Mouse (Mus musculus): ENCODE measurements around the gene Itgae. TPM values are rescaled to one million over a fixed set of nuclear protein-coding genes. Genes with fewer than 3 reads are reported as not detected.

The Itgae gene
- total RNA-seq, 2 experiments from 2014 or later, result 0.15 to 0.20 TPM

- H3K27ac ChIP-seq, result 0 out of 2 replicates have a peak within 1 kb of the TSS, but pooled peaks have one; percentile 12
- peak; percentile 100 for TF ChIP-seq CTCF (conservative IDR thresholded peaks at IDR 0.05)
Observed at GRCm38 (mm10) chr11:73137591-73138501, 47.5 kb downstream of the Itgae start, which contains the start of gene Haspin. TSS of gene Haspin (minus strand) at chr11:73138294.

GRCm38 (mm10) chr11:73144261-73144681 lies 53.9 kb downstream of the Itgae start:
- TF ChIP-seq CTCF (conservative IDR thresholded peaks at IDR 0.05), result no peak
- no peak overlapping the region for H3K27ac ChIP-seq
- H3K4me3 ChIP-seq, result no peak overlapping the region
- DNase-seq (ENCODE audit: low spot score in 2 of 2), result no peak

More at GRCm38 (mm10) chr11:73137591-73138501, 47.5 kb downstream of the Itgae start, which contains the start of gene Haspin:
- H3K4me3 ChIP-seq, result peak within 1 kb of the TSS; percentile 65
- peak; percentile 84 to 94 for DNase-seq (ENCODE audit: low spot score in 2 of 2)

- Histone ChIP-seq H3K27ac (no peak overlapping the region), H3K4me3 (no peak overlapping the region)
- TF ChIP-seq CTCF (conservative IDR thresholded peaks at IDR 0.05), result no peak
- DNase-seq (ENCODE audit: low spot score in 2 of 2), result no peak
Observed at GRCm38 (mm10) chr11:73146026-73146974, 55.9 kb downstream of the Itgae start.

- no peak overlapping the region for H3K27ac ChIP-seq
- H3K4me3 ChIP-seq, result no peak overlapping the region
- no peak for TF ChIP-seq CTCF (conservative IDR thresholded peaks at IDR 0.05)
- DNase-seq (ENCODE audit: low spot score in 2 of 2), result no peak
Observed at GRCm38 (mm10) chr11:73146975-73147365, 56.6 kb downstream of the Itgae start.

- no peak for TF ChIP-seq CTCF (conservative IDR thresholded peaks at IDR 0.05)
- no peak for DNase-seq (ENCODE audit: low spot score in 2 of 2)
- Histone ChIP-seq H3K27ac (no peak overlapping the region), H3K4me3 (no peak overlapping the region)
Observed at GRCm38 (mm10) chr11:73148209-73148608, 57.8 kb downstream of the Itgae start.

GRCm38 (mm10) chr11:73155071-73155470 lies 64.7 kb downstream of the Itgae start:
- DNase-seq (ENCODE audit: low spot score in 2 of 2), result peak in 1 of 2 experiments; percentile 60

GRCm38 (mm10) chr11:73159957-73160810 lies 69.8 kb downstream of the Itgae start, which contains the start of gene P2rx5:
TSS of gene P2rx5 (plus strand) at chr11:73160421.
- Histone ChIP-seq H3K27ac (peak within 1 kb of the TSS; percentile 48; the same call in 1 of the 2 replicates), H3K4me3 (peak within 1 kb of the TSS; percentile 50)
- TF ChIP-seq CTCF (conservative IDR thresholded peaks at IDR 0.05), result no peak
- DNase-seq (ENCODE audit: low spot score in 2 of 2), result no peak

More at GRCm38 (mm10) chr11:73155071-73155470, 64.7 kb downstream of the Itgae start:
- Histone ChIP-seq H3K4me3 (no peak overlapping the region), H3K27ac (peak overlapping the region; percentile 28; the same call in 1 of the 2 replicates)
- no peak for TF ChIP-seq CTCF (conservative IDR thresholded peaks at IDR 0.05)

GRCm38 (mm10) chr11:73160811-73161200 lies 70.4 kb downstream of the Itgae start:
- DNase-seq (ENCODE audit: low spot score in 2 of 2), result no peak
- Histone ChIP-seq H3K27ac (no peak overlapping the region), H3K4me3 (peak overlapping the region; percentile 50)
- TF ChIP-seq CTCF (conservative IDR thresholded peaks at IDR 0.05), result no peak

- DNase-seq (ENCODE audit: low spot score in 2 of 2), result no peak
- no peak overlapping the region for H3K27ac ChIP-seq
- H3K4me3 ChIP-seq, result no peak overlapping the region
- no peak for TF ChIP-seq CTCF (conservative IDR thresholded peaks at IDR 0.05)
Observed at GRCm38 (mm10) chr11:73161616-73162015, 71.2 kb downstream of the Itgae start.

- H3K27ac ChIP-seq, result no peak overlapping the region
- DNase-seq (ENCODE audit: low spot score in 2 of 2), result no peak
- no peak overlapping the region for H3K4me3 ChIP-seq
- no peak for TF ChIP-seq CTCF (conservative IDR thresholded peaks at IDR 0.05)
Observed at GRCm38 (mm10) chr11:73162284-73162683, 71.9 kb downstream of the Itgae start.

GRCm38 (mm10) chr11:73168071-73168470 lies 77.7 kb downstream of the Itgae start:
- TF ChIP-seq CTCF (conservative IDR thresholded peaks at IDR 0.05), result no peak
- no peak overlapping the region for H3K4me3 ChIP-seq
- H3K27ac ChIP-seq, result no peak overlapping the region
- no peak for DNase-seq (ENCODE audit: low spot score in 2 of 2)

- Histone ChIP-seq H3K27ac (no peak overlapping the region), H3K4me3 (no peak overlapping the region)
- no peak for TF ChIP-seq CTCF (conservative IDR thresholded peaks at IDR 0.05)
- DNase-seq (ENCODE audit: low spot score in 2 of 2), result no peak
Observed at GRCm38 (mm10) chr11:73168576-73168975, 78.2 kb downstream of the Itgae start.
